Mouse (Mus musculus): Measurements from ENCODE around the gene Cry1.

Cry1 gene

GRCm38 (mm10) chr10:85159989-85160619, 24.8 kb downstream of the Cry1 start:
- no peak for DNase-seq

GRCm38 (mm10) chr10:85157451-85157850, 27.4 kb downstream of the Cry1 start:
- DNase-seq: no peak

GRCm38 (mm10) chr10:85154195-85154594, 30.7 kb downstream of the Cry1 start:
- DNase-seq: peak; percentile 46

GRCm38 (mm10) chr10:85149226-85149625, 35.6 kb downstream of the Cry1 start:
- no peak for DNase-seq

GRCm38 (mm10) chr10:85146282-85146681, 38.6 kb downstream of the Cry1 start:
- peak; percentile 57 for DNase-seq

GRCm38 (mm10) chr10:85141465-85141864, 43.4 kb downstream of the Cry1 start:
- no peak for DNase-seq

- DNase-seq: no peak
Observed at GRCm38 (mm10) chr10:85136573-85136972, 48.3 kb downstream of the Cry1 start.

GRCm38 (mm10) chr10:85128453-85128852, 56.4 kb downstream of the Cry1 start:
- no peak for DNase-seq

GRCm38 (mm10) chr10:85127395-85128287, 57.2 kb downstream of the Cry1 start, which contains the start of gene Mterf2:
Gene Mterf2 (minus strand): TSS chr10:85128027.
- DNase-seq: peak; percentile 99

GRCm38 (mm10) chr10:85125184-85125583, 59.7 kb downstream of the Cry1 start:
- DNase-seq: no peak

GRCm38 (mm10) chr10:85114409-85114808, 70.5 kb downstream of the Cry1 start:
- no peak for DNase-seq

- peak; percentile 53 for DNase-seq
Observed at GRCm38 (mm10) chr10:85103085-85103885, 81.6 kb downstream of the Cry1 start.

- DNase-seq: peak; percentile 77
Observed at GRCm38 (mm10) chr10:85102247-85103084, 82.4 kb downstream of the Cry1 start, which contains the start of the genes Fhl4 and Tmem263. Gene Fhl4 (minus strand): TSS chr10:85102495. Gene Tmem263 (plus strand): TSS chr10:85102627.

- DNase-seq: no peak
Observed at GRCm38 (mm10) chr10:85101841-85102240, 83.0 kb downstream of the Cry1 start.

Data from cerebellum, adult 11-12 months (tissue).